Mouse (Mus musculus) spleen, adult 2 months (tissue): ENCODE data around the gene Hba-a2. TPM values are rescaled to one million over a fixed set of nuclear protein-coding genes. Genes with fewer than 3 reads are reported as not detected.

ENCODE experiments used
- DNase-seq, 2 experiments: peaks; one replicate each; pipeline versions ENCODE4 v3.0.0 to v3.0.0-alpha.2; 2012 to 2021; ENCODE audit warnings: low spot score in 2 of 2, low read depth in 1 of 2
- H3K27ac ChIP-seq: fragments of 200-500 bp; 2 replicates; pipeline ENCODE4 v1.5.1; 2012; ENCODE audit warnings: low read length, inconsistent platforms; ENCODE audit not compliant: insufficient read depth
- H3K27me3 ChIP-seq: fragments of 200-500 bp; 2 replicates; pipeline ENCODE4 v1.6.1; 2012; ENCODE audit warnings: mild to moderate bottlenecking, moderate library complexity, low read length, inconsistent platforms; ENCODE audit not compliant: control insufficient read depth, insufficient read depth
- H3K36me3 ChIP-seq: fragments of 200-500 bp; 2 replicates; pipeline ENCODE4 v1.6.1; 2012; ENCODE audit warnings: mild to moderate bottlenecking, low read length, inconsistent platforms; ENCODE audit not compliant: control insufficient read depth, insufficient read depth
- H3K4me1 ChIP-seq: fragments of 200-500 bp; 2 replicates; pipeline ENCODE4 v1.6.1; 2011; ENCODE audit warnings: inconsistent platforms; ENCODE audit not compliant: control insufficient read depth, insufficient read depth, insufficient read length
- H3K4me3 ChIP-seq: fragments of 200-500 bp; 2 replicates; pipeline ENCODE4 v1.5.1; 2011; ENCODE audit warnings: mild to moderate bottlenecking, inconsistent platforms; ENCODE audit not compliant: insufficient read depth, insufficient read length; ENCODE audit errors: extremely low read depth
- CTCF ChIP-seq: fragments of 200-500 bp; IDR thresholded peaks from 2 replicates; pipeline ENCODE4 v1.5.1; 2011; ENCODE audit warnings: mild to moderate bottlenecking, inconsistent platforms; ENCODE audit not compliant: insufficient read depth, insufficient read length, insufficient replicate concordance; ENCODE audit errors: extremely low read depth
- POLR2A ChIP-seq: fragments of 200-500 bp; IDR thresholded peaks from 2 replicates; pipeline ENCODE4 v1.6.1; 2011; ENCODE audit warnings: low read depth, low read length, inconsistent platforms
- WGBS: fragments of 180-500 bp; shearing (Covaris S2); methylation state at CpG from one replicate; pipeline ENCODE4 v1.1.7; 2018; 5-methylcytosine and 5-hydroxymethylcytosine counted together
- polyA plus RNA-seq: library from polyadenylated mRNA; depleted of rRNA; stranded (reverse); fragments of >200 nt; gene quantifications from 2 replicates; pipeline ENCODE4 v1.2.3, GENCODE M21; 2012

Hba-a2 gene
- polyA plus RNA-seq, 1 experiment: 127,038 TPM

GRCm38 (mm10) chr11:32268952-32269351, 27.3 kb upstream of the Hba-a2 start:
- H3K27ac ChIP-seq: no peak overlapping the region
- no peak overlapping the region for H3K4me3 ChIP-seq

DNA sequence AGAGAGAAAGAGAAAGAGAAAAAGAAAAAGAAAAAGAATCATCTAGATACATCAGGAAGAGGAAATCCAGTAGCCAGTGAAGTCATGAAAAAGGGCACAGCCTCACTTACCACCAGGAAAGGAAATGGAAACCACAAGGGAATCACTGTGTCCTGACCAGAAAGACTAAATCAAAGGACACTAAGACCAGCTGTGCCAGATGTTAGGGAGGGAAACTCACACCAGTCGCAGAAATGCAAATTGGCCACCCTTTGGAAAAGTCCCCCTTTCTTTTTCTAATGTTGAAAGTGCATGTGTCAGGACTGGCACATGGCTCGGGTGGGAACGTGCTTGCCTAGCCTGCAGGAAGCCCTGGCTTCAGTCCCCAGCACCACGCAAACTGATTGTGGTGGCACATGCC, 25.1 kb upstream of the Hba-a2 start:
- Histone ChIP-seq H3K36me3 (no peaks in the 10 kb centered on the region), H3K27ac (no peak overlapping the region), H3K4me1 (0 out of 2 replicates have a peak, but pooled peaks cover 2% of the 10 kb centered on the region), H3K4me3 (no peak overlapping the region), H3K27me3 (no peaks in the 10 kb centered on the region)
- DNase-seq: no peak
- WGBS: 17% methylated on average over 4 of the region's 4 CpGs
- TF ChIP-seq CTCF (no peak), POLR2A (no peak)

More at GRCm38 (mm10) chr11:32268952-32269351, 27.3 kb upstream of the Hba-a2 start:
- TF ChIP-seq CTCF (no peak), POLR2A (no peak)
- H3K36me3 ChIP-seq: no peaks in the 10 kb centered on the region
- 0 out of 2 replicates have a peak, but pooled peaks cover 2% of the 10 kb centered on the region for H3K4me1 ChIP-seq
- H3K27me3 ChIP-seq: no peaks in the 10 kb centered on the region
- 88% methylated on average over 5 of the region's 5 CpGs for WGBS
- no peak for DNase-seq

DNA sequence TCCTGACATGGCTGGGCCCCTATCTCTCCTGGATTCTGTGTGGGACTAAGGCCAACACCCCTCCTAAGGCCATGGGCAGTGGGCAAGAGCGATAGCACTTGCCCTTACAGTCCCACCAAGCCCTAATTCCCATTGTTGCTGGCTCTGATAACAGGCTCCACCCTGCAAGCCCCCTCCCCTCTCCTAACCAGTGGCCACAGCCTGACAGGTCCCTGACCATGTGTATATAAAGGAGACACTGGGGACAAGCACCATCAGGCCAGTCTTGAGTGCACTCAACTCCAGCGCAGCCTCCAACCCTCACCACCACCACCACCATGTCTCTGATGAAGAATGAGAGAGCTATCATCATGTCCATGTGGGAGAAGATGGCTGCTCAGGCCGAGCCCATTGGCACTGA, 19.9 kb upstream of the Hba-a2 start, which contains the start of gene Hba-x:
Hba-x (plus strand) TSS at position 54 of the 400 bp plus-strand sequence.
- peaks cover 2% of the 10 kb centered on the region; the same call in 1 of the 2 replicates for H3K27me3 ChIP-seq
- no peak for DNase-seq
- H3K4me3 ChIP-seq: no peak within 1 kb of the TSS
- no peak for TF ChIP-seq CTCF
- no peak for TF ChIP-seq POLR2A
- 81% methylated on average over 3 of the region's 3 CpGs for WGBS
- H3K36me3 ChIP-seq: no peaks in the 10 kb centered on the region
- no peaks in the 10 kb centered on the region for H3K4me1 ChIP-seq
- no peak within 1 kb of the TSS for H3K27ac ChIP-seq

GRCm38 (mm10) chr11:32277736-32278457, 18.4 kb upstream of the Hba-a2 start:
- Histone ChIP-seq H3K27ac (no peak overlapping the region), H3K4me1 (no peaks in the 10 kb centered on the region), H3K27me3 (peaks cover 2% of the 10 kb centered on the region; the same call in 1 of the 2 replicates), H3K36me3 (no peaks in the 10 kb centered on the region), H3K4me3 (no peak overlapping the region)
- no peak for DNase-seq
- WGBS: 79% methylated on average over 21 of the region's 21 CpGs
- no peak for TF ChIP-seq CTCF
- TF ChIP-seq POLR2A: no peak

DNA sequence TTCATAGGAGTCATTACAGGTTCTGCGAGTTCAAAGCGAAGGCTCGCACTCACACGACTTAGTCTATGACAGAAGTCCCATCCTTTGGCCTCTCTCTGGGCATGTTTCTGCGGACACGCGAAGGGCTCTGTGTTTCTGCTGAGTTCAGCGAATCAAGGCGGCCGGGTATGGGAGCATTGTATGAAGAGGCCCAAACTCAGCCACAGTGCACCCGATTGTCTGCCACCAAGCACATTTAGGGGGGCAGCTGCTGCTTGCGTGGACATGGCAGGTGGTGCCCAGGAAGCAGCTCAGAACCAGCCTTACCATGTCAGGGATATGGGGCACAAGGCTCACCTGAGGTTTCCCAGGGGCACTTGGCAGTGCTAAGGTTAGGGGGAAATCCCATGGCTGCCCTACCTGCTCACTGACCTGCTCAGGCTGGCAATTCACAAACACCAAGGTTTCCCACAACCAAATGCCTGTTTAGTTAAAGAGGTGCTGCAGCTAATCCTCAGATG, 17.8 kb upstream of the Hba-a2 start:
- WGBS: 82% methylated on average over 12 of the region's 12 CpGs

DNA sequence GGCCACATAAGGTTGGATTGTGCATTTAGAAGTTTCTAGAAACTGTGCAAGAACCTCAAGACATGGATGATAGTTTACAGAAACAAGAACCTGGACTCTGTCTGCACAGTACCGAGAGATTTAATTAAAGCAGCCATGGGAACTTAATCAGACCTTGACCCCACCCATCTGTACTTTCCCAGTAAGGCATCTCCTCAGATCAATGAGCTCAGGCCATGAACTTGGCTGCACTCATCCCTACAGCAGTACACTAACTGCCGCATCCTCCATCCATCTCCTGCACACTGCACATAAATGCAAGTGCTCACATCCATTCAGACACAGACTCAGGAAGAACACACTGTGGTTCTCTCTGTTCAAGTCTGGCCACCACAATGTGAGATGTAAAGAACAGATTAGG, 15.6 kb upstream of the Hba-a2 start:
- H3K27me3 ChIP-seq: peaks cover 2% of the 10 kb centered on the region; the same call in 1 of the 2 replicates
- H3K36me3 ChIP-seq: no peaks in the 10 kb centered on the region
- 75% methylated on average over 2 of the region's 2 CpGs for WGBS
- DNase-seq: no peak
- TF ChIP-seq CTCF (no peak), POLR2A (no peak)
- no peaks in the 10 kb centered on the region for H3K4me1 ChIP-seq
- no peak overlapping the region for H3K4me3 ChIP-seq
- H3K27ac ChIP-seq: no peak overlapping the region

More for the DNA sequence above, 17.8 kb upstream of the Hba-a2 start:
- peaks cover 2% of the 10 kb centered on the region; the same call in 1 of the 2 replicates for H3K27me3 ChIP-seq
- no peak overlapping the region for H3K4me3 ChIP-seq
- no peak for TF ChIP-seq POLR2A
- TF ChIP-seq CTCF: no peak
- H3K4me1 ChIP-seq: no peaks in the 10 kb centered on the region
- no peak overlapping the region for H3K27ac ChIP-seq
- DNase-seq: no peak
- no peaks in the 10 kb centered on the region for H3K36me3 ChIP-seq
